Mouse (Mus musculus) cerebellum, adult 11-12 months (tissue): ENCODE results near the gene Fmo2.

Experiments used
- DNase-seq: peaks from one replicate; pipeline ENCODE4 v3.0.0; 2022

The Fmo2 gene

DNA sequence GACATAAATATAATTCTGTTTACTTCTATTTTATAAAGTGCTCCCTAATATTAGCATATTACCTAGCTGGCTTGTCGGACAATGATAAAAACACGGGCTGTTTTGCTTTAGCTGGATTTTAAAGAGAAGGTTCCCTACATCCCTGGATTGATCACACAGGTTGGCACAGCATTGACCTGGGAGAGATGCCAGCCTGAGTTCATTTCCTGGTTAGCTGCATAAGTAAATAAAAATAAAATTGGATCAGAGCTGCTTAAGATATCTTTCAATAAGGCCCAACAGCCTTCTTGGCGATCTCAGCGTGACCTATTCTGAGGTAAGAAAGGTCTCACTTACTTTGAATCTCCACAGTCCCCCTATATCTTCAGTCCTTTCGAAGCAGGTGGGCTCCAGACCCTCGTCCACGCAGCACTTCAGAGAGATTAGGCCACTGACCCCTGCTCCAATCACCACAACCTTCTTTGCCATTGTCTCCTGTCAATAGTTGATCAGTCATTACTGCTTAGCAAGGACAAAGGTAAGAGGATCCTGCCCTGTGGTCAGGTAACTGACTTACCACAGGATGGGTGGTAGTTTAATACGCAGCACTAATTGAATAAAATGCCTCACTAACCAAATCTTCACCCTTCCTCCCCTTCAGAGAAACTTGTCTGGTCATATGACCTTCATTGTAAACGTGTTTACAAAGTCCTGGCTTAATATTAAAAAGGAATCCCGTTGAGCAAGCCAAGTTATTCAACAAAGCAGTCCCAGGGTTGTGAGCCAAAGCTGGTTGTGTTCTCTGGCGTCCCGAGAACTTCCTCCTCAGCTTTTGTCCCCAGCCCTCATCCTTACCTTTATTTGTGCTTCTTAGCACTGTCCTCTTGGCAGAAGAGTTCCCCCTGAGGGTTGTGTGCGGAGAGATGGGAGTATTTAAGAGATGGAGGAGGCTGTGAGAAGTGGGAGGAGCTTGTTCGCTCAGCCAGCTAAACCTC is at the start of gene Fmo2:
TSS of gene Fmo2 (minus strand) at position 889 of the 974 bp plus-strand sequence.
- DNase-seq: no peak

DNA sequence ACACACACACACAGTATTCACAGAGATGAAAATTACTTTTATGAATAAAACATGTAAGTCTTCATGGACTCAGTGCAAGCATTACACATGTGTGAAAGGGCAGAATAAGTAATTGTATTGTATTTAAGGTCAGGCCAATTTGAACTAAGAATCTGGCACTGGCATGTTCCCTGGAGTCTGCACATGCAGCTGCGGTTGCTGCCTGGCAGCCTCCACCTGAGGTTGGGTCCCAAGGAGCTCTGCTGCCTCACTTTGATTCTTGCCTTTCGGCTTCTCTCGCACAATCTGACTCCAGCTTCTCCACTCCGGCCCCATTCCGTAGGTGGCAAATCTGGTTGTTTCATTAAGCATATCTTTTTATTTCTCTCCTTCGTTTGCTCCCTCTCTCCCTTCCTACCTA is 49.4 kb upstream of the Fmo2 start:
- no peak for DNase-seq

DNA sequence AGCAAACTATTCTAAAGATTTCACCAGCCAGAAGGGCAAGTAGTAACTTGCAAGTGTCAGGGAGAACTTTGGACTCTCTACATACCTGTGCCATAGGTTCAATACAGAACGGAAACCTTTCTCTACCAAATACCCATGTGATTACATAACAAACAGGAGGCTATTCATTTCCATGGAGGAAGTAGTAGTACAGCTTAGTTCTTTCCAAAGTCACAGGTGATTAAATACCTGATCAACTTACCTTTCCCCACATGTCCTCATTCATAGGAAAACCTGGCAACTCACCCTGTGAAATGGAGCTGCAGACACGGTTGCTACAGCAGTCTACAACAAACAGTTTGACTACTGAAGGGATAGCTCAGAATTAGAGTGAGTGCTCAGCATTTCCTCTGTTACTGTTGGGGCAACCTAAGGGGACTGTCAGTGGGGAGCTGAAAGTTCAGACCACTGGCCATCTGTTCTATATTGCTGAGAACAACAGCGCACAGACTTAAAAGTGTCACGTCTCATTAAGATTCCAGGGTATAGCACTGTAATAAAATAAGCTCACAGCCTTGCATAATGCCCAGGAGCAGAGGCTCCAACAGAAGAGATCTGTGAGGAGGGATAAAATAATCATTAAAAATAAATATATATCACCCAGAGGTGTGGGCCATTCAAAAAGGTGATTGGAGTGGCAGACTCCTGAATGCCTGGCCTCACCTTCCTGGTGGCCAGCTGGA is 48.5 kb upstream of the Fmo2 start:
- no peak for DNase-seq

DNA sequence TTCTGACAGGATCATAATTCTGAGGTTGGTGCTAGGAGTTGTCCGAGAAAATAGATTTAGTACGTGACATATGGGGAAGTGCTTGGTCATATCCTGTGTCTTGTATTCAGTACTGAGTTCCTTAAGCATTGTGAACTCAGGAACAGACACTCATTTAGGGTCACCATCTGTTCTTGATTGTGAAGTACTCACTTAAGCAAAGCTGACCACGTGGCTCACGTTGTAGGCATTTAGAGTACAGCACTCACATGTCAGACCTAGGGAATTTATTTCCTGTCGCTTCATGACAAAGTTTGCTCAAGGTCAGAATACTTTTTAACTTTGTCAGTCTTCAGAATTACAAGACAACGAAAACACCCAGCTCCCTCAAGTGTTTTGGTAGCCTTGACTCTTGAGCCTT is 45.2 kb upstream of the Fmo2 start:
- no peak for DNase-seq

DNA sequence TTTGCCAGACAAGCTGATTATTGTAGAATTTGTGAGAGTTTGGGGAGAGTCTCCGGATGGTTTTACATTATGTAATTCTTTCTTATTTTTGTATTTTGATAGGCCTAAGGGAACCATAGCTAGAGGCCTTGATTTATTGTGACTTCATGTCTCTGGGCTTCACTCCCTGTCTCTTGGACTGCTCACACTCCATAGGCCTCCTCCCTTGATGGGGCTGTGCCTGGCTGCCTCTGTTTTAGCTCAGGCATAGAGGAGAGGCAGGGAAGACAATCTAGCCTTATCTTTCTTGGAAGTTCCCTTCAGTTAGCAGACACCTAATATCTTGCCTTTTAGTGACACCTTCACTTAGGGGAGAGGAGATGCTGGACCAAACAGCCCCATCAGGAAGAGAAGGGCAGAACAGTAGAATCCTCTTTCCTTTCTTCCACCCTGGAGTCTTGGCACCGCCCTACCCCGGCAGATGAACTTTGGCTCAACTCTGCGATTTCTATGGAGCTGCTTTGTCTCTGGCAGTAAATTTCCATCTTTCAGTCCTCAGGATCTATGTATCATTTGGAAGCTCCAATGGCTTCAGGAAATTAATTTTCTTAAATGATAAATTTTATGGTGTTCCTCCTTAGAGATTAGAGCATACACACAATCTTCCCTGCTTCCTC is 40.3 kb upstream of the Fmo2 start:
- DNase-seq: no peak

DNA sequence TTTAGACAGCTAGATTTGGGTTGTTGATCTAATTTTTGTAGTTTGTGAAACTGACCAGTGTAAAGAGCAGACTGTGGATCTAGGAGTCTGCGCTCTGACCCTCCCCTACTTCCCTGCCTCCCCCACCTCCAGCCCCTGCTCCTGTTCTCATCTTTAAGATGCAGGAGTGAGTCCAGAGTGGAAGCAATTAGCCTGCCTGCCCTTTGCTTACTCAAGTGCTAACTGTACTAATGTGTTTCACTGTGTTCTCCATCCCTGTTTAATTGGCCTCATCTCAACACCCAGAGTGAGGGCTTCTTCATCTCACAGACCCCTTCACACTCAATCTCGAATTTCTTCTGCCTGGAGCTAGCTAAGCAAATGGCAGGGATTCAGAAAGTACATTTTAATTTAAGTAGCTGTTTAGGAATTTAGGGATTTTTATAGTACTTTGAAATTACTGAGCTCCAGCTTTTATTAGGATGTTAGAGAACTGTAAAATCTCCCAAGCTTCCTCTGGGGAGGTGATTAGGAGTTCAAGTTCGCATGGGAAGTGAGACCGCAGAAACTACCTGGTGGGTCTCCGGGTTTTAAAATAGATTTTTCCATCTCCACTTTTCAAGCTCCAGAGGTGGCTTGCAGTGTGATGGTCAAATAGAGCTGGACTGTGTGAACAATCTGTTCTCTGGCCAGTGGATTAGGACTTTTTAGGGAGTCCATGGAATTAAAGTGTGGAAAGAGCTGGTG is 39.6 kb upstream of the Fmo2 start:
- DNase-seq: no peak

DNA sequence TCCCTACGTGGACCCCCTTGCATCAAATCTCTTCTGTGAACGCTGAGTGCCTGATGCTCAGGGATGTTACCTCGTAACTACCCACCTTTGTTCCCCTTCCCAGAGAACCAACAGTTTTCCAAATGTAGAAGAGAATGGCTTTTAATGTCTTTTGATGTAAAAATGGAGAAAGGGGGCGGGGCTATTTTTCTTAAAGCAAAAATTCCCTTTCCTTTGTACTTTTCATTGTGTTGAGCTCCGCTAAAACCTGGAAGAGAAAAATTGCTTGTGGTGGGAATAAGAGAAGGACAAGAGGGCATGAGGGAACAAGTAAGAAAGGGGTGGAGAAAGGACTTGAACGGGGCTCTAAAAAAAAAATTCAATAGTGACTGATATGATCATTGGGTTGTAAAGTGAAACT is 38.9 kb upstream of the Fmo2 start, which contains the start of gene Fmo6:
TSS of gene Fmo6 (minus strand) at position 101 of the 400 bp plus-strand sequence.
- DNase-seq: no peak

DNA sequence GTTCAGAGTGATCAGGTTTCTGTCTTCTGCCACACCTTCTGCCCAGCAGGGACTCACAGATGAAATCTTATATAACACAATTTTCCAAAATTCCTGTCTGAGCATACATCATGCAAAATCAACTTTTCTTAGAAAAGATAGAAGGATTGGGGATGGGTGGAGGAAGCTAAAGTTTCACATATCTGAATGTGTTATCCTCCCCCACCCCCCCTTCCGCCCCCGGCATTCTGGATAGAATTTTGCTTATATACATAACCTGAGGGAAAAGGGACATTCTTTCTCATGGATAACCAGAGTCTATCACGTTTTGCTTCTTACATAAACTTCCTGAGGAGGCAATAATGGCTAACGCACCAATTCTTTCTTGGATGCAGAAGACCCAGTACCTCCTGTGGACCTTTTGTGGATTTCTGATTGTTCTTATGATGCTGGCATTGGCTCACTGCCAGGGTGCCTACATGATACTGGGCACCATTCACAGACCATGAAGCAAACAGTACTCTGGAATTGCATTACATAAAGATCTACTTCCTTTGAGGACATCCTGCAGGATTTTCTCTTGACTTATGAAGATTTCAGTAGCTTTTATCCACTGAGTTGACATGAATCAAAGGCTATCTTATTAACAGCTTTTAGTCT is 36.0 kb upstream of the Fmo2 start:
- DNase-seq: no peak

DNA sequence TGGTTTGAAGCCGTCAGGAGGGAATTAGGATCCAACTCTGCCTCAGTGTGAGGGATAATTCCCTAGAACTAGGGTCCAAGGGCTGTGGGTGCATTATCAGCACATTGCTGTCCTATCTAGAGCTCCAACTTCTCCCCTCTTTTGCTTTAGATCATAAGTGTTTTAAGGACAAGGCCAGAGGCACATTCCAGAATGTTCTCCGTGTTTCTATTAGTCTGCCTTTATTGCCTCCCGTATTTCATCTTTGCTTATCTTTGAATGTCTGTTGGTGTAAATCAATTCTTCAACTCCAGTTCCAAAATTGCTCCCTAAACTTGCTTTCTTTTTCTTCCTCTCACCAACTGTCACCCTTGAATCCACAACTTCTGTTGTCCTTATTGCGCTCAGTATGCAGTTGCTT is 33.9 kb upstream of the Fmo2 start:
- no peak for DNase-seq

DNA sequence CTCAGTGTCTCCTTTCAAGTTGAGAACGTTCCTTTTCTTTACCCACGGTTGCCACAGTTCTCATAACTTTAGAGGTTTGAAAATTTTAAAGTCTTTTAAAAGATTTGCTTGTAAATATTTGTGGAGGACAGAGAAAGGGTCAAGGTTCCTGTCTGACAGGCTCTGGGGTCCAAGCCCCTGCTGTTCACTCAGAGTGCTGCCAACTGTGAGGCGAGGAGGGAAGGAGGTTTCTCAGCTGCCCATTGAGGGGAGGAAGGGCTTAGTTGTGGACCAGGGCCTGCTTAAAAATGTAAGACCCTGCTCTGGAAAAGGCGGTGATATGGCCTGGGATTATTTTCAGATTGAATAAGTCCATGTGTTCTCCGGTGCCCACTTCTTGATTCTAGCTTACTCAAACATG is 33.4 kb upstream of the Fmo2 start:
- no peak for DNase-seq

DNA sequence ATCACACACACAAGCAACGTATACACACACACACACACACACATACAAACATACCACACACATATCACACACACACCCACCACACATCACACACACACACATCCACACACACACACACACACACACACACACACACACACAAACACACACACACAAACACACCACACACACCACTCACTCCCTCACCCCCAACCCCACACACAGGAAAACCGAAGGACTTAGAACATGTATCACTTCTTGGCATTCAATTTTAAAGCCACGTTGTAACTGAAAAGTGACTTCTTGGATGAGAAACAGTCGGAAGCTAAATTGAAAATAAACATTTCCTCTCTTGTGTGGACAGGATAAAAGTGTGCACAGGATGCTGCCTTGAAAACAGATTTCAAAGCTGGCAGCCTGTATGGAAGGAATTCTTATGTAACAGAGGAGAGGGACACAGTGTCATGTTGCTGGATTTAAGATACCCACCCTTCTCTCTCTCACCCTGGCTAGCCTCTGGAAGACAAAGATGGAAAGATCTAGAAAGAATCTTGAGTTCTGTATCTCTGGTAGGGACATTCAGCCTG is 32.9 kb upstream of the Fmo2 start:
- DNase-seq: no peak

DNA sequence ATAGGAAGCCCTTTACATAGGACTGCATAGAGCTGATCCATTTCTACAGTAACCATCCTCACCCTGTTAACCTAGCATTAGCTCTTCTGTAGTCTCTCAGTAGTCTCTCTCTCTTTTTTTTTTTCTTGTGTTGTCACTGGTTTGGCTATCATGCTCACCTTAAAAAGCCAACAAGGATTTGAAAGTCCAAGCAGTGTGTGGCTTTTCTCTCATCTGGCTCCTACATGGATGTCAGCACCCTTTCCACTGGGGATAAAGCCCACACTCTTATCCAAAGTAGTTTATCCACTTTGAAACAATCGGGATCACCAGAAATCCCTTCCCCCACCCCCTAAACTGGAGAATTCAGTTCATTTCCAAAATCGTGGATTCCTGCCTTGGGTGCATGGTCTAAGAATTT is 32.1 kb upstream of the Fmo2 start:
- DNase-seq: no peak

DNA sequence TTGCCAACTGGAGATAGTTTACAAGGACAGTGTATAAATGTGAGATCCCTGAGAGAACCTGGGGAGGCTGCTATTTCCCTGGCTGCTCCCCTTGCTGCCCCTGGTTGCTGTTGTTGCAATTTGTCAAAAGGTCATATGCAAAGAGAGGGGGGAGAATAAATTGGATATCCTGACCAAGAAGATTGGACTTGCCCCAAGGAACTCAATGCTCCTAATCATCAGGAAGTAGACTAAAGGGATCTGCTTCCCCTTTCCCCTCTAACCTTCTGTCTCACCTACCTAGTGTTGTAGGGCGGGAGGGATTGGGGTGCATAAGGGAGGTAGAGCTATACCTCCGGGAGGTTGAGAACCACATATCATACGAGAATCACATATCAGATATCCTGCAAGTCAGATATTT is 30.6 kb upstream of the Fmo2 start:
- DNase-seq: no peak

DNA sequence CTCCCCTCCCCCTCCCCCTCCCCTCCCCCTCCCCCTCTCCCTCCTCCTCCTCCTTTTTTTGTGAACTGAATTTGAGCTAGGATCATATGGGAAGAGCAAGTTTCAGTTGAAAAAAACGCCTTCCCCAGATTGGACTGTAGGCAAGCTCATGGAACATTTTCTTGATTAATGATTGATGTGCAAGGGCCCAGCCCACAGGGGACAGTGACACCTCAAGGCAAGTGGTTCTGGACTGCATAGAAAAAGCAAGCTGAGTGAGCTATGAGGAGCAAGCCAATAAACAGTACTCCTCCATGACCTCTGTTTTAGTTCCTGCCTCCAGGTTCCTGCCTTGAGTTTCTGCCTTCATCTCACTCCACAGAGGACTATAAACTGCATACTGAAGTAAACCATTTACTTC is 26.6 kb upstream of the Fmo2 start:
- no peak for DNase-seq

DNA sequence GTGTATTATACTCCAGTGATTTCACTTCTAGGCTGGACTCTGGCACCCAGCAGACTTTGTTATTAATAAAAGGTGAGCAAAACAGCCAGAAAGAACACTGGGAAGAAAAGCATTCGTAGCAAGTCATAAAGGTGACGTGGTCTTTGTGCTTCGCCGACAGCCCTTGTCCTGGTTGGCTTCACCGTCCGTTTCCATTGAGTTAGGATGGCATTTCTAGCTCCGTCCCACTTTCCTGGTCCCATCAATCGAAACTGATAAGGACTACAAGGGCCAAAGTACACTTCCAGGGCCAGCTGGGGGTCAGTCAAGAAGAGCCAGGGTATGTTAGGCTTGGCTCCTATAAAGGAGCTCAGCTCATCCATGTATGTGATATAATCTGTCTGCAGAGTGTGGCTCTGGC is 18.1 kb upstream of the Fmo2 start:
- no peak for DNase-seq

DNA sequence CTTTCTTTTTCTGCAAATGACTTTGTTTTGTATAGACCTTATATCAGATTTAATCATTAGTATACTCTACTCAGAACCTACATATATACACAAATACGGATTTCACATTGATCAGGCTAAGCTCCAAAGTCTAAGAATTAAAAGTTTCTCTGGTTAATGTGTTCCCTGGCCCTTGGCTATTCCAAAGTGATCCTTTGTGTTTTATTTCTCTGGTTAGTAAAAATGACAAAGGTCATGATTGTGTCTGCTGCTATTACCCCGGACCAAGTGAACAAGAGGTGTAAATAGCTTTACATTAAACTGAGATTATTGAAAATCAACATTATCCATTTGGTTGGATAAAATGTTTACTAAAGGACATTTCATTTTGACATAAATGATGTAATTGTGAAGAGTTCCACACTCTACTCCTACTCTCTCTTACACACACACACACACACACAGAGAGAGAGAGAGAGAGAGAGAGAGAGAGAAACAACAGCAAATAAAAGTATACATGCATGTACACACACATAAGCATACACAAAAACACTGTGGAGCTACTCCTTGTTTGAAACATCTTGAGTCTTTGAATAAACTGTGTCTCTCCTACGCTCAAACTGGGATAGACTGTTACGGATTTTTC is 16.5 kb upstream of the Fmo2 start:
- DNase-seq: no peak

DNA sequence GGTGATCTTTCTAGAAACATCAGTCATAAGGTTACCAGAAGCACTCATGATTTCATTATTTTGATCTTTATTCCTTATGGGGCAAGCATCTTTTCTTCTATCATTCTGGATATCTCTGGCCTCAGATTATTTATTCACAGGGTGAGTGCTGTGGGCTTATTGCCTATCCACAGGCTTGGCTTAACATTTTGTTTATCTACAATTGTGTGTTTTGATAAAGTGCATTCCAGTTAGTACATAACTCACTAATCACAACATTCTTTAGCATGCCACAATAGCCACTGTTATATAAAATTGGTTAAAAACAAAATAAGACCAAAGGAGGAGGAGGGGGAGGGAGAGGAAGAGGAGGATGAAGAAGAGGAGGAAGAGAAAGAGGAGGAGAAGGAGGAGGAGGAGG is 13.6 kb upstream of the Fmo2 start:
- DNase-seq: no peak

DNA sequence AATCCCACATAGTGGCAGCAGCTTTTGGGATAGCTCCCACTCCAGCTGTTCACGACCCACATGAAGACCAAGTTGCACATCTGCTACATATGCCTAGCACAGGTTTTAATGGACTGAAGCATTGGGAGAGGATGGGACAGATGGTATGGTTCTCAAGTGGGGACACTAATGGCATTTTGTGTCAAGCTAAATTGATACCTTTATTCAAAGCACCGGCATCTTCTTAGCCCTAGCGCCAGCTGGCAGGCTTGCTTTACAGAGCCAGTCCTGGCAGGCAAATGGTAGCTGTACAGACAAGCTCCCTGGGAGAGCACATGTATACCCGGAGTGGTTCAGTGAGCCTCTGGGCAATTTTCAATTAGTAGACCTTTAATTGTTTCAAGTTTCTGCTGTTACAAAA is 3.4 kb upstream of the Fmo2 start:
- no peak for DNase-seq

DNA sequence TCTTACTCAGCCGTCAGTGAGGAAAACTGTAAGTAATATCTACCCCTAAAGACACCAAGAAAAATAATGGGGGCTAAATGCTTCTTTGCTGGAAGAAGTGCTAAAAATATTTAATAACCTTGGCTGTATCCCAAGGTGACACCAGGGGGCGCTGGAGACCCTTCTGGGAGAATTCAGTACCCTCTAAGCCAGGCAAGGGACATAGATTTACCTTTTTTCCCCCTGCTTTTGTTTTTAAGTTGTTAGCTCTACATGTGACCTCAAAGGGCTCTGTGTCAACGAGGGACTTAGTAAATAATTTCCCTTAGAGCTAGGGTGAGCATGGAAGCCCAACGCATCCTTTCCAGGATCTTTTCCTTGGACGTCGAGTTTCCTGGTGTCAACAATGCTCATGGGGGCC is 2.6 kb downstream of the Fmo2 start:
- DNase-seq: no peak

DNA sequence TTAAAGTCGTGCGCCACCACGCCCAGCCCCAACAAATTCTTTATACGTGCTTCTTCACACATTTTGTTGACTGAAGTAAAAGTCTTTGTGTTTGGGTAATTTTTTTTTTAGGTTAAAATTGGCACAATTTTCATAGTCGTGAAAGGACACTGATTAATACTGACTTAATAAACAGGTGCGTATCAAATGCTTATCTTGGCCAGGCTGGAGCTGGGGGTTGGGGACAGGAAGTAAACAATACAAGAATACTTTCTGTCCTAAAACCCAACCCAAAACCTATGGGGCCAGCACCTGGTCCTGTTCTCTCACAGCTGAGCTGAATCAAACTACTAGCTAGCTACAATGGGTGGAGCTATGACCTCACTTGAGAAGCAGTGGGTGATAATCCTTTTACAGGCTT is 5.5 kb downstream of the Fmo2 start:
- no peak for DNase-seq

DNA sequence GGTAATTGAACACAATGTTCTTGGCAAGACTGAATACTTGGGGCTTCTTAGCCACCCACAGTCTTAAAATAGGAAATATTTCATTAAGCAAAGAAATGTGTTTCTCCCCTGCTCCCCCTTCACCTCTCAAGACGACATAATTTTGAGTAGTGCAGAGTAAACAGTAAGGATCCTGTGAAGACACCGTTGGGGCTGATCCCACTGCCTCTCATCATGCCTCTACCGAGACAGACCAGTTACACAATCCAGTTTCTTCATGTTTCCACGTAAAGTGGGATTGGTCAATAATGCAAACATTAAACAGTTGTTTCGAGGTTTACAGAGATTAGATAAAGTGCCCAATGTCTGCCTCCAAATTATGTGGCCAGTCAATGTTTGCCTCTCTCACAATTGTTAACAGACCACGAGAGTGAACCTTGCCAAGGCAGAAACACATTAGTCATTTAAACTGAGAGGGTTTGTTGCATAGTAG is 6.5 kb downstream of the Fmo2 start:
- DNase-seq: no peak

DNA sequence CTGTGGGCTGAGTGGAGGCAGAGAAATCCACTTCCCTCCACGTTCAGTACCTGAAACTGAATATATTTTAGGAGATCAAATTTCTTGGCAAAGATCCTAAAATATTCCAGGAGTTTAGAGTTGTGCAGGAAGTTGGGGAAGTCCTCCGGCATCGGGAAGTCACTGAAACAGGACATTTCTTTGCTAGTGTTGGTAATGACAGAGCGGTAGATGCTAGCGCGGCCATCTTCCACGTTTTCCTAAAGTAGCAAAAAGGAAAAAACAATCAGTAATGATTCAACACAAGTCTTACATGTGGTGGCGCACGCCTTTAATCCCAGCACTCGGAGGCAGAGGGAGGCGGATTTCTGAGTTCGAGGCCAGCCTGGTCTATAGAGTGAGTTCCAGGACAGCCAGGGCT is 9.9 kb downstream of the Fmo2 start:
- no peak for DNase-seq
